Mouse (Mus musculus): ENCODE data around the gene Hypk. TPM values are rescaled to one million over a fixed set of nuclear protein-coding genes. Genes with fewer than 3 reads are reported as not detected.
"Not testable (repeated sequence)": the region's sequence is repeated elsewhere in the genome, so short reads cannot be mapped to it uniquely, and the experiment has no call there.

Hypk gene
- polyA plus RNA-seq, 1 experiment, result 7.7 TPM

DNA sequence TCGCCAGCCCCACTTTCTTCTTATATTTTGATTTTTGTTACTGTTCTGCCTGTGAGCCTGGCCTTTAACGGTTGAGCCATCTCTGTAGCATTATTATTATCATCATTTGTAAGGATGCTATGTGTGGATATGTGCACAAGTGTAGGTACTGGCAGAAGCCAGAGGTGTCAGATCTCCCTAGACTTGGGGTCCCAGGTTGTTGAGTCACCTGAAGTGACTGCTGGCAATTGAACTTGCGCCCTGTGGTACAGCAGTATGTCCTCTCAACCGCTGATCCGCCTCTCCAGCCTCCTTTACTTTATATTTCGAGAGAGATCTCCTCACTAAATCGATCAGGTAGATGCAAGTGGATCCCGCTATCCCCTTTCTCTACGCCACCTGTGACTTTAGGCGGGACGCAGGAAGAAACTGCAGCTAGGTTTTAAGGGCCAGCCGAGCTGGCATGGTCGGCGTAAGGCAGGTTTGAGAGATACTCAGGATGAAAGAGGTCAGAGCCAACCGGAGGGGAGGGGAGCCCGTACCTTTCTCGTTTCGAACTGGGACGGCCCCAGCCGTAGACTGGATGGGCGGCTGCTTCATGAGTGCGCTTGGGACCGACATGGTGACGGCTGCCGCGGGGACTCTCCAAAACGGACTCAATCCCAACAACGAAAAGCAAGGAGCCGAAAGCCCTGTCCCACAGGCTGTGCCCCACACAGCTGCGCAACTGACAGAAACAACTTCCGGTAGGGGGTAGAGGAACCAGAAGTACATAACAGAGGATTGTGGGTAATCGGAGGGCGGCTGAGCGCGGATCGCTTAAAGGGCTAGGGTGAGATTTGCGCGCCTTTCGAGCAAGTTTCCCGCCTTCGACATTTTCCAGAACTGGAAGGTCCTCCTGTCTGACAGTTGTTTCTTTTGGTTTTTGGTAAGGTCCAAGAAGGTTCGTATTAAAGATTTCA, 53.1 kb downstream of the Hypk start, which contains the start of the genes Mfap1a and Wdr76:
Gene Mfap1a, minus strand, starts transcription at position 724 of the 941 bp plus-strand sequence.
Gene Wdr76, plus strand, starts transcription at position 782 of the 941 bp plus-strand sequence.
- H3K27me3 ChIP-seq (ENCODE audit: control insufficient read depth, insufficient read depth, low read length); H3K4me1 ChIP-seq (replicated peaks; ENCODE audit: control insufficient read depth, insufficient read depth, low read length); H3K36me3 ChIP-seq (ENCODE audit: control insufficient read depth, insufficient read depth, low read length): not testable (repeated sequence)
- peak; percentile 87 for TF ChIP-seq POLR2A (IDR thresholded peaks at IDR 0.05; ENCODE audit: control insufficient read depth, extremely low read depth, insufficient read depth, low read length, poor library complexity)
- peak within 1 kb of the TSS; percentile 94 for H3K4me3 ChIP-seq (ENCODE audit: control insufficient read depth, insufficient read depth, low read length)
- peak within 1 kb of the TSS; percentile 79; the same call in 1 of the 2 replicates for H3K27ac ChIP-seq (ENCODE audit: control insufficient read depth, insufficient read depth, low read length)
- DNase-seq, result peak; percentile 85
- 4% methylated on average over 42 of the region's 42 CpGs for WGBS

DNA sequence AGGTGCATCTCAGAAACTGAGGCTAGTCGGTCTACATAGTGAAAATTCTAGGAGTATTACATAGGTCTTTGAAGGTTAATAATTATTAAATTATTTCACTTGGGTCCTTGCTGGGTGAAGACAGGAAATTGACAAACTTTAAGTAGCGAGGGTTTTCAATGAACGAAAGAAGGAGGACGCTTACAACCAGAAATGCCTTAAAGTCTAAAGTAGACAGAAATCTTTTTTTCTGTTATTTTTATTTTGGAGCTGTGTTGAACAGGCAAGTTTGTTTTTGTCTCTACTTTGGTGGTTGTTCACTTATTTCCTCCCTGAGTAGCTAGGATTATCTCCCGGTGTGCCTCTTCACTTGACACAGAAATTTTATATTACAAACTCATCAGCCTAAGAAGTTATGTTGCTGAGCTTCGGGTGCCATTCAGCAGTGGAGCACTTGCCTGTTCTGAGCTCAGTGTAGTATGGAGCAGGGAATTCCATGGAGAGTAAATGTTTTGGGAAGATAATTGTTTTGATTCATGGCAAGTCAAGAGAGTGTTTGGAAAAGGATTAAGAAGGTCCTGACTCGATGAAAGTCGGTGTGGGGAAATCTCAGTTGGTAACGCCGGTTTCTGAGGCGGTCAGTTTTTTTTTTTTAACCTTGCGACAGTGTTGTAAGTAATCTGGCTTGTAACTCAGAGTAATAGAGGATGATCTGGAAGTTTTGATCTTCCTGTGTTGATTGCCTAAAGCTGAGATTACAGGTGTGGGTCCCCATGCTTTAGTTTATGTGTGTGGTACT, 54.3 kb downstream of the Hypk start:
- no peaks in the 10 kb centered on the region for H3K27me3 ChIP-seq (ENCODE audit: control insufficient read depth, insufficient read depth, low read length)
- no peak for DNase-seq
- H3K4me1 ChIP-seq (replicated peaks; ENCODE audit: control insufficient read depth, insufficient read depth, low read length), result no peaks in the 10 kb centered on the region; the same call in 1 of the 2 replicates
- H3K27ac ChIP-seq (ENCODE audit: control insufficient read depth, insufficient read depth, low read length), result no peak overlapping the region
- no peak overlapping the region for H3K4me3 ChIP-seq (ENCODE audit: control insufficient read depth, insufficient read depth, low read length)
- H3K36me3 ChIP-seq (ENCODE audit: control insufficient read depth, insufficient read depth, low read length), result 0 out of 2 replicates have a peak, but pooled peaks cover 3% of the 10 kb centered on the region
- no peak for TF ChIP-seq POLR2A (IDR thresholded peaks at IDR 0.05; ENCODE audit: control insufficient read depth, extremely low read depth, insufficient read depth, low read length, poor library complexity)
- TF ChIP-seq CTCF (IDR thresholded peaks at IDR 0.05; ENCODE audit: borderline replicate concordance, control insufficient read depth, extremely low read depth, insufficient read depth, low read length, poor library complexity), result no peak
- 4% methylated on average over 12 of the region's 12 CpGs for WGBS

DNA sequence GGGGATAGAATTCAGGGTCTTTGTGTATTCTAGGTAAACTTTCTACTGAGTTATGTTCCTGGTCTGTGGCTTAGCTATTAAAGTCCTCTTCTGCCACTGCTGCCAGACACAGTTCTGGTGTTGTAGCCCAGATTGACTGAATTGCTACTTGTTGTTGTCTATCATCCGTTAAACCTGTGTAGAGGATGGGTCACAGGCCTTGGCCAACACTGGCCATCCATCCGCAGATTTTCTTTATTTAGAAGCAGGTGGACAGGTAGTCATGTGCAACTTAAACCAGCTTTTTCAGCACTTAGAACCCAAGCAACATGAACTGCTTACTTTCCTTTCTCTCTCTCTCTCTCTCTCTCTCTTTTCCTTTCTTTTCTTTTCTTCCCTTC, 54.9 kb downstream of the Hypk start:
- Histone ChIP-seq H3K27me3 (ENCODE audit: control insufficient read depth, insufficient read depth, low read length) (no peaks in the 10 kb centered on the region), H3K4me3 (ENCODE audit: control insufficient read depth, insufficient read depth, low read length) (no peak overlapping the region), H3K4me1 (replicated peaks; ENCODE audit: control insufficient read depth, insufficient read depth, low read length) (no peaks in the 10 kb centered on the region; the same call in 1 of the 2 replicates), H3K36me3 (ENCODE audit: control insufficient read depth, insufficient read depth, low read length) (peaks cover 7% of the 10 kb centered on the region; the same call in 1 of the 2 replicates), H3K27ac (ENCODE audit: control insufficient read depth, insufficient read depth, low read length) (no peak overlapping the region)
- TF ChIP-seq POLR2A (IDR thresholded peaks at IDR 0.05; ENCODE audit: control insufficient read depth, extremely low read depth, insufficient read depth, low read length, poor library complexity) (no peak), CTCF (IDR thresholded peaks at IDR 0.05; ENCODE audit: borderline replicate concordance, control insufficient read depth, extremely low read depth, insufficient read depth, low read length, poor library complexity) (no peak)
- no peak for DNase-seq
- WGBS, result 92% methylated on average over 2 of the region's 2 CpGs

Other genes starting within 250 kb of the Hypk start
- gene Trp53bp1, start 181.9 kb upstream of the Hypk start, polyA plus RNA-seq (2012; rRNA removed), result 38.9 and 39.5 TPM in 2 replicates
- gene Map1a, start 163.7 kb upstream of the Hypk start, polyA plus RNA-seq (2012; rRNA removed), result 1.1 TPM in 2 replicates
- gene Ppip5k1, start 97.9 kb upstream of the Hypk start, polyA plus RNA-seq (2012; rRNA removed), result 21.8 and 23.9 TPM in 2 replicates
- gene Ckmt1, start 95.6 kb upstream of the Hypk start, polyA plus RNA-seq (2012; rRNA removed), result 40.6 and 48.0 TPM in 2 replicates
- gene Strc, start 66.1 kb upstream of the Hypk start, polyA plus RNA-seq (2012; rRNA removed), result 0.47 TPM in 2 replicates
- gene Pdia3, start 39.5 kb upstream of the Hypk start, polyA plus RNA-seq (2012; rRNA removed), result 550 and 817 TPM in 2 replicates
- 2.1 and 2.6 TPM in 2 replicates for gene Catsper2, start 39.5 kb upstream of the Hypk start, polyA plus RNA-seq (2012; rRNA removed)
- 0.92 and 1.0 TPM in 2 replicates for gene Ell3, start 9.0 kb upstream of the Hypk start, polyA plus RNA-seq (2012; rRNA removed)
- 370 and 498 TPM in 2 replicates for gene Serf2, start 4.1 kb upstream of the Hypk start, polyA plus RNA-seq (2012; rRNA removed)
- gene Serinc4, start 3.5 kb downstream of the Hypk start, polyA plus RNA-seq (2012; rRNA removed), result 0.70 and 0.89 TPM in 2 replicates
- 5.0 and 5.1 TPM in 2 replicates for gene Mfap1b, start 20.8 kb downstream of the Hypk start, polyA plus RNA-seq (2012; rRNA removed)
- 3.8 and 4.7 TPM in 2 replicates for gene Mfap1a, start 53.4 kb downstream of the Hypk start, polyA plus RNA-seq (2012; rRNA removed)
- gene Wdr76, start 53.4 kb downstream of the Hypk start, polyA plus RNA-seq (2012; rRNA removed), result 15.5 and 19.1 TPM in 2 replicates

Measured in thymus, adult 2 months (tissue).